Mouse (Mus musculus) c-Kit-positive CD71-positive TER-119-negative erythroid progenitor cells, embryonic 14.5 days (primary cell): Measurements from ENCODE around the gene Tead1.
"Not testable (repeated sequence)": the region's sequence is repeated elsewhere in the genome, so short reads cannot be mapped to it uniquely, and the experiment has no call there.

ENCODE experiments used
- DNase-seq: peaks from one replicate; pipeline ENCODE4 v3.0.0-alpha.2; 2013; ENCODE audit warnings: low read depth

Gene Tead1

GRCm38 (mm10) chr7:112922801-112923200 is 243.7 kb downstream of the Tead1 start:
- no peak for DNase-seq

- no peak for DNase-seq
Measured at GRCm38 (mm10) chr7:112923712-112924111, 244.6 kb downstream of the Tead1 start.

GRCm38 (mm10) chr7:112930669-112931068 is 251.6 kb downstream of the Tead1 start:
- DNase-seq, result no peak

- DNase-seq, result not testable (repeated sequence)
Measured at GRCm38 (mm10) chr7:112935876-112936275, 256.8 kb downstream of the Tead1 start.

- DNase-seq, result no peak
Measured at GRCm38 (mm10) chr7:112937089-112937488, 258.0 kb downstream of the Tead1 start.

GRCm38 (mm10) chr7:112938959-112939358 is 259.8 kb downstream of the Tead1 start:
- DNase-seq, result no peak

GRCm38 (mm10) chr7:112942567-112942966 is 263.4 kb downstream of the Tead1 start:
- no peak for DNase-seq

- no peak for DNase-seq
Measured at GRCm38 (mm10) chr7:112943056-112943455, 263.9 kb downstream of the Tead1 start.

- DNase-seq, result no peak
Measured at GRCm38 (mm10) chr7:112946706-112947105, 267.6 kb downstream of the Tead1 start.

GRCm38 (mm10) chr7:112953777-112954291 is 274.7 kb downstream of the Tead1 start, which contains the start of gene Rassf10:
Gene Rassf10 (plus strand): TSS chr7:112953962.
- DNase-seq, result no peak

GRCm38 (mm10) chr7:112954351-112955102 is 275.4 kb downstream of the Tead1 start:
- no peak for DNase-seq

- no peak for DNase-seq
Measured at GRCm38 (mm10) chr7:112955103-112955827, 276.1 kb downstream of the Tead1 start.

GRCm38 (mm10) chr7:112955955-112956354 is 276.8 kb downstream of the Tead1 start:
- DNase-seq, result no peak
